Mouse (Mus musculus): ENCODE results near the gene Kmt2c.

- TF ChIP-seq CTCF (IDR thresholded peaks at IDR 0.05; ENCODE audit: low read depth): no peak
- TF ChIP-seq EP300 (IDR thresholded peaks at IDR 0.05; ENCODE audit: low read depth): no peak
Measured at GRCm38 (mm10) chr5:25500686-25501085, 2.1 kb upstream of the Kmt2c start.

Data from liver, embryonic 14.5 days (tissue).